Mouse (Mus musculus): ENCODE data around the gene Celf6.

Gene Celf6

DNA sequence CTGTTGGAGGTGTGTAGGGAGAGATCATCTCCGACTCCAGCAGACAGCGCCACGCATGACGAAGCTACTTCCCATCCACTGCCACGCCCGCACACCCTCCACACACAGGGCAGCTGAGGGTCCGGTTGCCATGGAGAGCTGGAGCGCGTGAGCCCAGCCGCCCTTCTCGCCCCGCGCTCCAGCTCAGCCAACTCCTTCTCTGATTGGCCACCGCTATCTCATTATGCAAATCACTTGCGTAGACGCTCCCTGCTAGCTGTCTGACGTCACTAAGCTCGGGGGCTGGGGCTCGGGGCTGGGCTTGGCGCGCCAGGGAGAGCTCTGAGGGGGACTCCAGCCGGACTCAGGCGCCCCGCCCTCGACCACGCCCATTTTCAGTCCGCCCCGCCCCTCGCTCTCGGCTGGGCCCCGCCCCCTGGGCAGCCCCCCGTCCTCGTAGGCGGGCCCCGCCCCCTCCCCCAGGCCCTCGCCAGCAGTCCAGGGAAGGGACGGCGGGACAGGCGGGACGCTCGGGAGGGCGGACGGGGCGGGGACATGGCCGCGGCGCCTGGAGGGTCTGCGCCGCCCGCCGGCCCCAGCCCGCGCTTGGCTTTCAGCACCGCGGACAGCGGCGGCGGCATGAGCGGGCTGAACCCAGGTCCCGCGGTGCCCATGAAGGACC, at the start of gene Celf6:
Celf6 (plus strand) TSS at position 74 of the 661 bp plus-strand sequence.
- DNase-seq (ENCODE audit: low spot score in 2 of 2): peak; percentile 36 to 37

DNA sequence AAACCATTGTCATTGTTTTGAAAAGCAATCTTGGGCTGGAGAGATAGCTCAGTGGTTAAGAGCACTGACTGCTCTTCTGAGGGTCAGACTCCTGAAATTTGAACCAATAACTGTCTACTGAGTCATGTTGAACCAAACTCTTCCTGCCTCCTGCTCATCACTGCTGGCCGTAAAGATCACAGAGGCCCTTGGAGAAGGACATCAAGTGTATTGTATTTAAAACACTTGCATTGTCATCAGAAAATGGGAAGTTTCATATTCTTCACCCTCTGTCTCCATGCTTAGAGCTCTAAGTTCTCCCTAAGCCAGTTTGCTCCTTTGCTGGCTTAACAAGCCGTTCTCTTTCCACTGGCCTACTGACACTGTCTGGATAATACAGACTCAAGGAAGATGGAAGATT, 49.4 kb upstream of the Celf6 start:
- no peak for DNase-seq (ENCODE audit: low spot score in 2 of 2)

DNA sequence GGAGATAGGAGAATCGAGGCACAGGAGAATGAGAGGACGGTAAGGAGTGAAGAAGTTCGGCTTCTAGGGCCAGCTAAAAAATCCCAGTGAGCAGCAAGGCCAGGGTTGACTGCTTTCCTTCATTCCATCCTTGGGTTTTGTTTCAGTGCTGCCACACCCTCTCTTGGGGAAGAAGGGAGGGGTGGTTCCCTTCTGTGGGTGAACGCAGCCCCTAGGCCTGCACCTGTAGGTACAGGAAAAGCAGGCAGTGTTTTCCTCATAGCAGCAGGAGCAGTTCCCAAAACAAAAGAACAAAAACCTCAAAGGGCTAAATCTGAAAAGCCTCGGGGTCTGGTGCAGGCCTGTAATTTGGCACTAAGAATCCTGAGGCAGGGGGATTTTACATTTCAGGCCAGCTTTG, 46.1 kb upstream of the Celf6 start:
- no peak for DNase-seq (ENCODE audit: low spot score in 2 of 2)

DNA sequence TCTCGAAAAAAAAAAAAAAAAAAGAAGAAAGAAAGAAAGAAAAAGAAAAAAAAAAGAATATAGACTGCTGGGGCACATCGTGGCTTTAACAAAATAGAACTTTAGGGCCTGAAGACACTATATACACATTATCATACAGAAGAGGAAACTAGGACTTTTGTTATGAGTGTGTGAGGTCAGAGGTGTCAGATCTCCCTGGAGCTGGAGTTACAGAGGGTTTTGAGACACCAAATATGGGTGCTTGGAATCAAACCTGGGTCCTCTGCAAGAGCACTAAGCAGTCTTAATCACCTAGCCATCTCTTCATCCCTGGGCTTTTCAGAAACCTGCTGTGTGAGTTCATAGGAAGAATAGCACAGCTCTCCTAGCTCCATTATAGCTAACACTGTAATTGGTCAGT, 44.3 kb upstream of the Celf6 start:
- no peak for DNase-seq (ENCODE audit: low spot score in 2 of 2)

DNA sequence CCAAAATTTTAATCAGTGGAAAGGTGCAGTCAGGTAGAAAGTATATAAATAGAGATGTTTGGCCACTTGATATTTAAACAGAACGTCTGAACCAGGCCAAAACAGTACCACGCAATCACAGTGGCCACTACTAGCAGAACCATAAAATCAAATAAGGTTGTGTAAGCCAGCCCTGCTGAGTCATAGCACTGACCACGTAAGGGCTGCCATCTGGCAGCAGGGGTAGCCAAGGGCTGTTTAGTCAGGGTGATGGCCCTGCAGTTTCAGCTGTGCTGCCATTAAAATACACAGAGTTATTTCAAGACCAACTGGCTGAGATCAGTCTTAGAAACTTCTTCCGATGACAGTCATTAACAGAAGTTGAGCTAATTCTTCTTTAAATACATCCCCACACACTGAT, 43.8 kb upstream of the Celf6 start:
- no peak for DNase-seq (ENCODE audit: low spot score in 2 of 2)

DNA sequence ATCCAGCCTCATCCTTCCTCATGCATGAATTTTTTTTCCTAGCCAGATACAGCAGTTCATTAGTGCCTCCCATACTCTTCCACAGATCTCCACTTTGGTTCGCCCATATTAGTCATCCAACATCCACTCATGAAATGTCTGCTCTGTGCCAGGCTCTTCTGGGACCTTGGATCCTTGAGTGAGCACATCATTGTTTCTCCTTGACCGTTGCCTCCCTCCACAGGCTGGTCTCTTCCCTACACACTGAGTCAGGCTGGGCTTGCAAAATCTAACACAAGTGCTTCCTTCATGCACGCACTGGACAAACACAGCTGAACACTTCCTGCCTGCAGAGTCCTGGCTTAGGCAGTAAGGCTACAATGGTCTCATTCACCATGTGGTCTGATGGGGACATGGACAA, 40.1 kb upstream of the Celf6 start:
- no peak for DNase-seq (ENCODE audit: low spot score in 2 of 2)

DNA sequence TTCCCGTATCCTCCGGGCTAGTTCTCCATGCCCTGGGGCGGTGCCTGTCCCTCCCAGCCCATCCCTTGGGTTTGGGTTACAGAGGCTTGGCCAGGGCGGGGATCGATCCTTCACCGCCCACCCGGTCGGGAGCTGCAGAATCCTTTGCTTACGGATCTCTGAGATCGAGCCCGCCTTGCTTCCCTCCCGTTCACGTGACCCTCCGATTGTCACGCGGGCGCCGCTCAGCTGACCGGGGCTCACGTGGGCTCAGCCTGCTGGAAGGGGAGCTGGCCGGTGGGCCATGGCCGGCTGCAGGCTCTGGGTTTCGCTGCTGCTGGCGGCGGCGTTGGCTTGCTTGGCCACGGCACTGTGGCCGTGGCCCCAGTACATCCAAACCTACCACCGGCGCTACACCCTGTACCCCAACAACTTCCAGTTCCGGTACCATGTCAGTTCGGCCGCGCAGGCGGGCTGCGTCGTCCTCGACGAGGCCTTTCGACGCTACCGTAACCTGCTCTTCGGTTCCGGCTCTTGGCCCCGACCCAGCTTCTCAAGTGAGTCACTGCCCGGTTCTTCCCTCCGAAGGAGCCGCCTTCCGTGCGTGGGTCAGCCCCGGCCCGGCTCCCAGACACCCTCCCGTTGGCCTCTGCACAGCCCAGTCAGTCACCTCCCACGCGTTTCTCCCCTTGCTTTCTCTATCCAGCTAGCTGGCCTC, 38.1 kb upstream of the Celf6 start, which contains the start of the genes Hexa and Tmem202:
Hexa (plus strand) TSS at position 100 of the 697 bp plus-strand sequence.
Tmem202 (minus strand) TSS at position 407 of the 697 bp plus-strand sequence.
- peak; percentile 24 to 47 for DNase-seq (ENCODE audit: low spot score in 2 of 2)

DNA sequence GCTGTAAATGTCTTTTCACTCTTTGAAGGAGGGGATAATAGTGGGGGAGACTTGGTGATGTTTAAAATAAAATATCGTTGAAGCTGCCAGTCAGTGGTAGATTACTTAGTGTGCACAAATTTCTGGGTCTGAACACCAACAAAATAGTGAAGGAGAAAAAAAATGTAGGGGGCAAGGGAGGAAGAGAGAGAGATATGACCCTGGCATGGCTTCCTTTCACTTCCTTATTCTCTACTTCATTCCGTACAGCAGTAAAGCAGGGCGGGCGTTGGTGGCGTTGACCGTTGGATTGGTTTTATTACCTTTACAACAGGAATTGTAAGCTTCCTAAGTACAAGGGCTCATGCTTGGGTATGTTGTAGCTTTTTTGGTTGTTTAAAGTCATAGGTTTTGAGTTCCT, 36.1 kb upstream of the Celf6 start:
- no peak for DNase-seq (ENCODE audit: low spot score in 2 of 2)

DNA sequence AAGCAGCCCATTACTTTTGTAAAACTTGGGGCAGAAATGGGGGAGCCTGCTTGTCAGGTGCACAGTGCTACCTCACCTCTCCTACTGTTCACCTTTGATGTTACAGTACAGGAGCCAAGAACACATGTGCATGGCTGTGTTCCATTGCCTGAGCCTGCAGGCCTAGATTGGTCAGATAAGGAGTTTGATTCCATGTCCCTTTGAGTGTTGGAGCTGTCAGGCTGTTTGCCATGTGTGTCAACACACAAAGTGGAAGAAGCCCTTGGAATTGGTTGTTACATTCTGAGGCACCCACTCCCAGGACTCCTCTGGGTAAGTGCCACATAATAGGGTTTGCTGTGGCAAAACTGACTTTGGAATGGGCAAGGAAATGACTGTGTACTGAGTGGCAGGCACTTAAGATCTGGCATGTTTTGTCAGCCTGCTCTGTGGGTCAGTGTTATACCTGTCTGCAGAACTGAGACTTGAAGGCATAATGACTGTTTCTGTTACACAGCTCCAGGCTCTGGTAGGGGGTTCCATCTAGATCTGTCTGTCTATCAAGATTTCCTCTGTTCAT, 34.9 kb upstream of the Celf6 start:
- no peak for DNase-seq (ENCODE audit: low spot score in 2 of 2)

DNA sequence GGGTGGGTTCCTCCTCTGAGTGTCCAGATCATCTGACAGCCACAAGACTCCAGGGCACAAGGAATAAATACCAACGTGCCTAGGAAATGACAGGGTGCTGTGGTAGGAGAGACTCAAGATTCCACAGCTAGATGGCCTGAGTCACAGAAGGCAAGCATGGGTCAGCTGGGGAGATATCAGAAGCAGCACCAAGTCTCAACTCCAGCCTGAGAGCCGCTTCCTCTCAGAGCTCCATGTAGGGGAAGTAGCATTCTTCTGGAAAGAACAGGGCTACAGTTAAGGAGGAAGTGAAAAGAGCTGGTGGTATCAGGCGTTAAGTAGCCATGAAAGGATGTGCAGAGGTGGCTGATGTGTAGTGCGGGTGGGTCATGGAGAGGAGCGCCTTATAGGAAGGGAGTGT, 33.0 kb upstream of the Celf6 start:
- no peak for DNase-seq (ENCODE audit: low spot score in 2 of 2)

DNA sequence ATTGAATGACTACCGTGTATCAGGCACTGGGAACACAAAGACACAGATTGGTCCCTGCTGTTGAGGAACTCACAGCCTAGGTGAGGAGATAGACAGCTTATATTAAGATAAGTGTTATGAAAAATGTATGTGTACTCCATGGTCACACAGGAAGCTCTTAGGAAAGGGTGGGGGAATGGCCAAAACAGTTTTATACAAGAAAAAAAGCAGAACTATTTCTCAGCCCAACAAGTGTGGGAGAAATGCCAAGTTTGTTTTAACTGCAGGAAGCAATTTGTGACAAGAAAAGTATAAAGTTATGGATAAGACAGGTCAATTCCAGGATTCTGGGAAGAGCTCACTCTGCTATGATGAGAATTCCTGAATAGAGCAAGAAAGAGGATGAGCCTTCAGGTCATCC, 29.8 kb upstream of the Celf6 start:
- DNase-seq (ENCODE audit: low spot score in 2 of 2): no peak

DNA sequence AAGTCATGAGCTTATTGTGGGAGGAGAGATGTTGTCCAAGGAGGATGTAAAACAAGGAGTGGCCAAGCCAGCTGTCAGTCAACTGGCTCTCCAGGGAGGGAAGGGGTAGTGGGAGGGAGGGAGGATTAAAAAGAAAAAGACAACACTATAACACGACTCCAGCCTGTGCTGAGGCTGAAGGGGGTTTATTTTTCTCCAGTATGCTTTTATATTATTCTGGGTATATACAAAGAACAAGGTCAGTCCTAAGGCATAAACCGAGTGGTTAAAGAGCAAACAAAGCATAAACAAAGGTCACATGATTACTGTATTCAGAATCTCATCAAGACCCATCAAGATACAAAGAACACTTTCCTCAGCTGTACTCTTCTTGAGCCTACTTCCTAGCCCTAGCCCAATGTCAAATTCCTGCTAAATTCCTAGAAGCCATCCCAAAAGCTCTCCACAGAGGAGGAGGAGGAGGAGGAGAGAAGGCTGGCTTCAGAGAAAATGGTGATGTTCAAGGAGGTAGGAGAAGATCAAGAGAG, 28.7 kb upstream of the Celf6 start:
- DNase-seq (ENCODE audit: low spot score in 2 of 2): no peak

DNA sequence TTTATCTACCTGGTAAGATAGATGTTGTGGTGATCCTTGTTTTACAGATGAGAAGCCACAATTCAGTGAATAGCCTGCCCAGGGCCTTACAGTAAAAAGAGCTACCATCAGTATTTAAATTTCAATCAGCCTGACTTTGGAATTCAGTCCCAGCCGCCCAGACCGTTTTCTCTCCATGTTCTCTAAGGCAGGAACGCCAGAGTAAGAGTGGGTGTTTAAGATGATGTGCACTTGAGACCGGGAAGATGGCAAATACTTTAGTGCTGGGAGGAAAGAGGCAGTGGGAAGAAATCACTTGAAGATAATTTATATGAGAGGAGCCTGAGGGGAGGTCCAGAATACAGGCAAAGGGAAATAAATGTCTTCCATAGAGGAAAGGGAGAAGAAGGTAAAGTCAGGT, 27.6 kb upstream of the Celf6 start:
- DNase-seq (ENCODE audit: low spot score in 2 of 2): no peak

DNA sequence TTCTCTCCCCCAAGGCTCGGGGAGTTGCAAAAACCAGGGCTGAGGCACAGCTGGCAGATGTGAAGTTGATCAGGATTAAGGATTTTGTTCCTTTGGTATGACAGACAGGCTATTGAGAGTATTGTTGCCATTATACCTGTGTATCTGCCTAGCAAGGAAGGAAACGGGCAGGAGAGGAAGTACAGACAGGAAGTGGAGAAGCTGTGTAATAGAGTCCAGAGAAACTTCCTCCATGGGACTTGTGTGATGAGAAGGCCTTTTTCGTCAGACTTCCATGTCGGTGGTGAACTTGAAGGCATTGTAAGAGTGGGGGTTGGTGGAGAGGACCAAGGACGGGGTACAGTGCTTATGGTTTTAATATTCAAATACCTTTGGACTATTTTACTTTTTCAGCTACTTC, 26.7 kb upstream of the Celf6 start:
- DNase-seq (ENCODE audit: low spot score in 2 of 2): no peak

DNA sequence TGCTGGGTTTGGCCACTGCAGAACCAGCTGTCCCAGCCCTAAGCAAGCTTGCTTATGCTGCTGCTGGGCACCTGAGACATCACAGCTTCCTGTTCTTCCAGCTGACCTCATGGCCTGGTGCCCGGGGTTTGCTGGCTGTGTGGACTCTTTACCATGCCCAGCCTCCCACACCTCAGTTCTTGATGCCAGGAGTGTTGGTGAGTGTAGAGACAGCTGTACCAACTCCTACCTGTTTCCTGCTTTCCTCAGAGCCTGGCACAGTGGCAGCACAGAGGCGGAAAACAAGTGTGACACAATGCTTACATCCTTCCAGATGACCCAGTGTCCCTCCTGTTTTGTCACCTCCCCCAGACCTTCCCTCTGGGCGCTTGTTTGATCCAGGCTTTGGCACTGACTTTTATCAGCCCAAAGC, 26.1 kb upstream of the Celf6 start:
- no peak for DNase-seq (ENCODE audit: low spot score in 2 of 2)

DNA sequence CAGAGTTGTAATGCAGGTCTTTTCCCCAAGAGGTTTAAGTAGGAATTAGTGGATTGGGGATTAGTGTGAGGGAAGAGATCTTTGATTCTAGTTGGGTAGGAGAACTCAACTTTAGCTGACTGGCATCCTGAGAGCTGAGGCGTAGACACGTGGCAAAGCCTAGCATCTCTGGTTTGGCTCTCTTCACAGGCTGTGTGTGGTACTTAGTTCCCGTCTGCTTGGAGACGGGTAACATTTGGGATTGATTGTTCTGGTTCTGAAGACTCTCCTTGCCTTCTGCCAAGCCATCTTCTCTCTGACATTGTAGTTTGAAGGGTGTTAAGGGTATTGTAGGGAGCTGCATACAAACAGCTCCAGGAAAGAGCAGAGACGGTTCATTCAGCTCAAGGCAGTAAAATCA, 25.1 kb upstream of the Celf6 start:
- DNase-seq (ENCODE audit: low spot score in 2 of 2): no peak

DNA sequence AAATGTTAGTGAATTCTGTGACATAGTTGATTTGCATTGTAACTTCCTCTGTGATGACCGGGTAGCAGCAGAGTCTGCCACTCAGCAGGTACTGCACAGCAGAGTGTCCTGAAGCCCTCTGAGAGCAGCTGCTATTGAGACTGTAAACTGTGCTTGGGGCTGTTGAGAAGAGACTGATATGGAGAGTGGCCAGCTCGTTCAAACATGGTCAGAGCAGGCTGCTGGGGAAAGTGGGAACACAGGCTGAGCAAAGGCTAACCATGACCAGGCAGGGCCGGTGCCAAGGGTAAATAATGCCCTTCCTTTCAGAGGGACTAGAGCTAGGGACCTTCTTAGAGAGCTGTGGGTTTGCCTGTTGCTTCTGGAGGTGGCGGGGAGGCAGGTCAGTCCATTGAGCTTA, 24.0 kb upstream of the Celf6 start:
- DNase-seq (ENCODE audit: low spot score in 2 of 2): no peak

DNA sequence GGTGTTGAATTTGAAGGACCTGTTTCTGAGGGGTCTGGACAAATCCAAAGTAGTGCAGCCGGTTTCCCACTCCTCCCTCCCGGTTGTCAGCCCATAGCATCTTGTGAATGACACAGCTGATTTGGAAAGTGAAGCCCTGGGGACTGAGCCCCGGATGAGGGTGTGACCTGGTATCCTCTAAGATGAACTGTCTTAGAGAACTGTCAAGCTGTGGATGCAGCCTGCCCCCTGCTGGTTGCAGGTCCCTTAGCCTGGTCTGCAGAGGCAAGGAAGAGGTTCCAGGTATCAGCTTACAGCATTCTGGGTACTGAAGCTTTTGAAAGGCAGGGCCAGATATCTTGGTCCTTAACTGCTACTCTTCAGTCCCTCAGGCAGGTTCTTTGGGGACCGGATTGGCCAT, 12.1 kb upstream of the Celf6 start:
- peak; percentile 58 to 72 for DNase-seq (ENCODE audit: low spot score in 2 of 2)

DNA sequence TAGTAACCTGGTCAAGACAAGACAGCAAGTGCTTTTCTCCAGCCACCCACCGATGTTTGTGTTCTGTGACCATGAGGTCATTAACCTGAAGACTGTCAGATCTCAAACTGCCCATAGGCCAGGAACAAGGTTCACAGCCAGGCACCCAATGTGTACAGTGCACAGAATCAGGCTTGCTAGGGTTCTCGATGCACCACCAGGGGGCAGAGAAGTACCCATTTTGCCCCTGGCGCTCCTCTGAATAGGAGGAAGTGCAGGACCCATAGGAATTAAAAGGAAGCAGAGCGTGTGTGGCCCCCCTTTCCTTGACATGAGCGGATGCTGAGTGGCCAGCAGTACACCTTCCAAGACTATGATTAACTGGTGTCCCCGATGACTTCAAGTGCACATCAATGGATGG, 10.6 kb upstream of the Celf6 start:
- peak in 1 of 2 experiments; percentile 23 for DNase-seq (ENCODE audit: low spot score in 2 of 2)

DNA sequence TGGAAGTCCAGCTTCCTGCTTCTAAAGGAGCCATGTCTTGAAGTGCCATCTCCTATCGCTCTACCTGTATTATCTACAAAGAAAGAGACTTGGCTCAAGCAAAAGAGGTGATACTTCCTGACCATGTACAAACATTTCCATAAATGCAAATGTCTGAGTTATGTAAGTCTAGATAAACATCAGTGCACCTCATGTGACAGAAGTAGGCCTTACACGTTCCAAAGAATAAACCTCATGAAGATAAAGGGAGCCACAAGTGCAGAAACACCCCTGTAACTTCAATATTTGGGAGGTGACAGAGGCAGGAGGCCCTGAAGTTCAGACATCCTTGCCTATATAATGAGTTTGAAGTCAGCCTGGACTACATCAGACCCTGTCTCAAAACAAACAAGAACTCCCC, 5.9 kb upstream of the Celf6 start:
- no peak for DNase-seq (ENCODE audit: low spot score in 2 of 2)

DNA sequence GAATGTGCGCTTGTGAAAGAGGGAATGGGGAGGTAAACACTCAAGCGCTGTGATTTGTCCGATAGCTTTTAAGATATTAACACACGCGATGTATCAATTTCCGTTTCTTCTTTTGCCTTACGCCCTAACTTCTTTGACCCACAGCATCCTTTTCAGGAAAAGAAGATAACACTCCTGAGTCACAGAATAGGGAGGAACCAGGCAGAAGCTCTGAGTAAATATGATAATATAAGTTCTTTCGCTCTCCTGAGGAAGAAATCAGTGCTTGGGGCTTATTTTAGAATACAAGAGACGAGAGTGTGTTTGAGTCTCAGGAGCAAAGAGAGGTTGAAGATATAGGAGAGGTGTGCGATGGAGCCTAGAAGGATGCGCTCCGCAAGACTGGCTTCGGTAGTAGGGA, 316 bp upstream of the Celf6 start:
- no peak for DNase-seq (ENCODE audit: low spot score in 2 of 2)

DNA sequence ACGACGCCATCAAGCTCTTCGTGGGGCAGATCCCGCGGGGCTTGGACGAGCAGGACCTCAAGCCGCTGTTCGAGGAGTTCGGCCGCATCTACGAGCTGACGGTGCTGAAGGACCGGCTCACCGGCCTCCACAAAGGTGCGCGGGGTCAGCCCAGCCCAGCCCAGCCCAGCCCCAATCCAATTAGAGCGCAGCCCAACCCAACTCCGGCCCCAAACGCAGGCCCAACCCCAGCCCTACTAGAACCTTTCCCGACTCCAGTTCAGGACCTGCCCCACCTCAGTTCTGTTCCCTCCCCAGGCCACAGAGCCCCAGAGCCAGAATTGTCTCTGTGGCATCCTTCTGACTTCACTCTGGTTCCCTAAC, 769 bp downstream of the Celf6 start:
- no peak for DNase-seq (ENCODE audit: low spot score in 2 of 2)

DNA sequence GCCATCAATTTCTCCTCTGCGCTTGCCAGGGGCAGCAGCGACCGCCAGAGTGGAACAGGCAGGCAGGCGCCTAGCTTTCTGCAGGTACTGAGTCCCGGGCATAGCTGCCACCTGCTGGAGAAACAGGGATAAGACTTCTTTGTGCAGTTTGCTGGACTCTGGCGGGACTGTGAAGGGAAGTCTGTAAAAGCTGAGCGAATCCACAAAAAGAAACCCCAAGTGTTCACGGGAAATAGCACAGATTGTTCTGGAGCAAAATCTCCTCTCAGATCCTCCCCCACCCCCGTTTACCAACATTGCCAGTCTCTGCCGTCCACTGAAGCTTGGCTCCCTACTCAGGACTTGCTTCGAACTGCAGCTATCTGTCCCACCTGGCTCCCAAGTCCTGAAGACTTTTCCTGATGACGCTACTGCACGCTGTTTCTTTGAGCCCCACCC, 7.2 kb downstream of the Celf6 start:
- peak in 1 of 2 experiments; percentile 44 for DNase-seq (ENCODE audit: low spot score in 2 of 2)
